Mouse (Mus musculus): ENCODE data around the gene Olfr372.
"Not testable (repeated sequence)": the region's sequence is repeated elsewhere in the genome, so short reads cannot be mapped to it uniquely, and the experiment has no call there.

Gene Olfr372

GRCm38 (mm10) chr8:72040918-72041317, at the start of gene Olfr372:
TSS of gene Olfr372 (plus strand) at chr8:72041218.
- in situ Hi-C loops (cut with MboI, MseI), result not testable (repeated sequence)

GRCm38 (mm10) chr8:71999434-71999833, 41.6 kb upstream of the Olfr372 start:
- in situ Hi-C loops (cut with MboI, MseI), result no loop called here

- in situ Hi-C loops (cut with MboI, MseI), result loop anchor here (10.0 kb wide), 1 partner anchor 855 kb away; no protein-coding TSS in a partner anchor
Observed at GRCm38 (mm10) chr8:72000223-72000622, 40.8 kb upstream of the Olfr372 start.

GRCm38 (mm10) chr8:72002942-72003341, 38.1 kb upstream of the Olfr372 start:
- in situ Hi-C loops (cut with MboI, MseI), result loop anchor here (10.0 kb wide), 1 partner anchor 858 kb away; no protein-coding TSS in a partner anchor

GRCm38 (mm10) chr8:72005912-72006311, 35.1 kb upstream of the Olfr372 start:
- in situ Hi-C loops (cut with MboI, MseI), result loop anchor here (10.0 kb wide), 1 partner anchor 861 kb away; no protein-coding TSS in a partner anchor

GRCm38 (mm10) chr8:72006763-72007162, 34.3 kb upstream of the Olfr372 start:
- in situ Hi-C loops (cut with MboI, MseI), result loop anchor here (10.0 kb wide), 1 partner anchor 862 kb away; no protein-coding TSS in a partner anchor

- in situ Hi-C loops (cut with MboI, MseI), result loop anchor here (10.0 kb wide), 1 partner anchor 863 kb away; no protein-coding TSS in a partner anchor
Observed at GRCm38 (mm10) chr8:72008134-72008641, 32.8 kb upstream of the Olfr372 start.

- in situ Hi-C loops (cut with MboI, MseI), result loop anchor here (10.0 kb wide), 1 partner anchor 865 kb away; no protein-coding TSS in a partner anchor
Observed at GRCm38 (mm10) chr8:72009473-72009872, 31.5 kb upstream of the Olfr372 start, which contains the start of gene Cyp4f18. TSS of gene Cyp4f18 (minus strand) at chr8:72009626.

GRCm38 (mm10) chr8:72013506-72014228, 27.4 kb upstream of the Olfr372 start:
- in situ Hi-C loops (cut with MboI, MseI), result loop anchor here (10.0 kb wide), 1 partner anchor 819 kb away; no protein-coding TSS in a partner anchor

GRCm38 (mm10) chr8:72017339-72017738, 23.7 kb upstream of the Olfr372 start:
- in situ Hi-C loops (cut with MboI, MseI), result loop anchor here (5.0 to 10.0 kb wide), 2 partner anchors 50 to 823 kb away; no protein-coding TSS in a partner anchor

GRCm38 (mm10) chr8:72018141-72018540, 22.9 kb upstream of the Olfr372 start:
- in situ Hi-C loops (cut with MboI, MseI), result loop anchor here (5.0 to 10.0 kb wide), 2 partner anchors 49 to 823 kb away; no protein-coding TSS in a partner anchor

GRCm38 (mm10) chr8:72019022-72019421, 22.0 kb upstream of the Olfr372 start:
- in situ Hi-C loops (cut with MboI, MseI), result loop anchor here (5.0 to 10.0 kb wide), 2 partner anchors 48 to 824 kb away; no protein-coding TSS in a partner anchor

- in situ Hi-C loops (cut with MboI, MseI), result loop anchor here (5.0 to 10.0 kb wide), 3 partner anchors 47 to 825 kb away; partner anchors contain the start of gene Zfp709
Observed at GRCm38 (mm10) chr8:72019816-72020215, 21.2 kb upstream of the Olfr372 start.

GRCm38 (mm10) chr8:72024886-72025285, 16.1 kb upstream of the Olfr372 start:
- in situ Hi-C loops (cut with MboI, MseI), result loop anchor here (10.0 kb wide), 1 partner anchor 140 kb away; the partner anchor contains the start of gene Zfp709

- in situ Hi-C loops (cut with MboI, MseI), result not testable (repeated sequence)
Observed at GRCm38 (mm10) chr8:72032926-72033325, 8.1 kb upstream of the Olfr372 start.

GRCm38 (mm10) chr8:72042493-72042892, 1.5 kb downstream of the Olfr372 start:
- in situ Hi-C loops (cut with MboI, MseI), result no loop called here

- in situ Hi-C loops (cut with MboI, MseI), result loop anchor here (5.0 kb wide), 1 partner anchor 43 kb away; no protein-coding TSS in a partner anchor
Observed at GRCm38 (mm10) chr8:72054633-72055032, 13.6 kb downstream of the Olfr372 start.

- in situ Hi-C loops (cut with MboI, MseI), result loop anchor here (5.0 kb wide), 1 partner anchor 40 kb away; no protein-coding TSS in a partner anchor
Observed at GRCm38 (mm10) chr8:72057643-72058042, 16.6 kb downstream of the Olfr372 start.

- in situ Hi-C loops (cut with MboI, MseI), result loop anchor here (5.0 kb wide), 1 partner anchor 50 kb away; no protein-coding TSS in a partner anchor
Observed at GRCm38 (mm10) chr8:72066819-72067399, 25.9 kb downstream of the Olfr372 start.

GRCm38 (mm10) chr8:72082877-72083276, 41.9 kb downstream of the Olfr372 start, which contains the start of gene Olfr373:
TSS of gene Olfr373 (plus strand) at chr8:72083177.
- in situ Hi-C loops (cut with MboI, MseI), result not testable (repeated sequence)

- in situ Hi-C loops (cut with MboI, MseI), result no loop called here
Observed at GRCm38 (mm10) chr8:72084744-72085143, 43.7 kb downstream of the Olfr372 start.
